Mouse (Mus musculus) intestine, postnatal 0 days (tissue): ENCODE data around the gene Miip. TPM values are rescaled to one million over a fixed set of nuclear protein-coding genes. Genes with fewer than 3 reads are reported as not detected.
A peak's percentile ranks its signal among the peaks of the same experiment; 100 is the strongest.
"Not testable (repeated sequence)": the region's sequence is repeated elsewhere in the genome, so short reads cannot be mapped to it uniquely, and the experiment has no call there.

Source experiments
- ATAC-seq: fragments of 200-750 bp; cut with Nextera tagmentation; 2 replicates; pipeline ENCODE4 v1.8.0; 2017; ENCODE audit warnings: mild to moderate bottlenecking, moderate TSS enrichment, moderate library complexity
- H3K27ac ChIP-seq: fragments of 300-500 bp; sonication (generic); 2 replicates; pipeline ENCODE4 v1.5.1; 2014; ENCODE audit warnings: mild to moderate bottlenecking, low read depth, low read length, moderate library complexity
- H3K27me3 ChIP-seq: fragments of 300-500 bp; sonication (generic); replicated peaks from 2 replicates; pipeline ENCODE4 v1.6.1; 2014; ENCODE audit warnings: low read length, mixed read lengths; ENCODE audit not compliant: control insufficient read depth, insufficient read depth
- H3K36me3 ChIP-seq: fragments of 300-500 bp; sonication (generic); 2 replicates; pipeline ENCODE4 v1.6.1; 2014; ENCODE audit warnings: mild to moderate bottlenecking, moderate library complexity; ENCODE audit not compliant: control insufficient read depth, insufficient read depth
- H3K4me1 ChIP-seq: fragments of 300-500 bp; sonication (generic); replicated peaks from 2 replicates; pipeline ENCODE4 v1.6.1; 2014; ENCODE audit warnings: antibody characterized with exemption, low read length, mixed read lengths; ENCODE audit not compliant: control insufficient read depth, insufficient read depth
- H3K4me2 ChIP-seq: fragments of 300-500 bp; sonication (generic); replicated peaks from 2 replicates; pipeline ENCODE4 v1.6.1; 2014; ENCODE audit warnings: low read depth, mild to moderate bottlenecking, moderate library complexity
- H3K4me3 ChIP-seq: fragments of 300-500 bp; sonication (generic); 2 replicates; pipeline ENCODE4 v1.5.1; 2014; ENCODE audit warnings: low read depth, low read length
- H3K9ac ChIP-seq: fragments of 300-500 bp; sonication (generic); 2 replicates; pipeline ENCODE4 v1.6.1; 2014; ENCODE audit warnings: mild to moderate bottlenecking, low read depth, low read length
- H3K9me3 ChIP-seq: fragments of 300-500 bp; sonication (generic); 2 replicates; pipeline ENCODE4 v1.6.1; 2016; ENCODE audit warnings: mixed run types; ENCODE audit not compliant: control insufficient read depth
- CTCF ChIP-seq: sonication (generic); IDR thresholded peaks from 2 replicates; pipeline ENCODE4 v1.5.1; 2016; ENCODE audit warnings: low read depth, mild to moderate bottlenecking, control low read depth, antibody characterized with exemption, moderate library complexity
- WGBS: fragments of 180-500 bp; shearing (Covaris S2); extraction: QIAGEN DNeasy Blood & Tissue Kit; methylation state at CpG from one replicate; pipeline ENCODE4 v1.1.7; 2014; 5-methylcytosine and 5-hydroxymethylcytosine counted together
- polyA plus RNA-seq: library from polyadenylated mRNA; unstranded; fragments of >200 nt; fragmentation: Nextera tagmentation; extraction: Ambion mirVana; gene quantifications from 2 replicates; pipeline ENCODE4 v1.2.1, GENCODE M21; 2015

Gene Miip
- polyA plus RNA-seq, 1 experiment from 2014 or later = 13.3 TPM

- Histone ChIP-seq H3K9ac (no peak overlapping the region), H3K9me3 (0 out of 2 replicates have a peak, but pooled peaks cover 6% of the 10 kb centered on the region), H3K27ac (no peak overlapping the region), H3K36me3 (peaks cover 10% of the 10 kb centered on the region), H3K4me1 (no peaks in the 10 kb centered on the region; the same call in 1 of the 2 replicates), H3K4me2 (no peak overlapping the region), H3K4me3 (no peak overlapping the region), H3K27me3 (no peaks in the 10 kb centered on the region)
- no peak for TF ChIP-seq CTCF
- ATAC-seq = no peak
- 97% methylated on average over 3 of the region's 3 CpGs for WGBS
Measured at GRCm38 (mm10) chr4:147842871-147843270, 25.7 kb downstream of the Miip start.

GRCm38 (mm10) chr4:147839282-147839681, 29.3 kb downstream of the Miip start:
- not testable (repeated sequence) for H3K27me3 ChIP-seq, H3K36me3 ChIP-seq, ATAC-seq, H3K9ac ChIP-seq, H3K4me2 ChIP-seq, H3K4me1 ChIP-seq, H3K4me3 ChIP-seq, H3K9me3 ChIP-seq, H3K27ac ChIP-seq
- WGBS = over 99% methylated on average over 12 of the region's 26 CpGs

- Histone ChIP-seq H3K36me3 (peaks cover 41% of the 10 kb centered on the region), H3K9ac (no peak overlapping the region), H3K4me3 (no peak overlapping the region), H3K4me1 (no peaks in the 10 kb centered on the region), H3K27ac (no peak overlapping the region), H3K9me3 (peaks cover 51% of the 10 kb centered on the region), H3K4me2 (no peak overlapping the region), H3K27me3 (no peaks in the 10 kb centered on the region)
- WGBS = 91% methylated on average over 4 of the region's 4 CpGs
- TF ChIP-seq CTCF = no peak
- no peak for ATAC-seq
Measured at GRCm38 (mm10) chr4:147824389-147824788, 44.2 kb downstream of the Miip start.

- H3K9ac ChIP-seq, H3K4me1 ChIP-seq, H3K4me2 ChIP-seq, H3K27ac ChIP-seq, ATAC-seq, H3K4me3 ChIP-seq, H3K27me3 ChIP-seq: not testable (repeated sequence)
- H3K36me3 ChIP-seq = peaks cover 14% of the 10 kb centered on the region
- peaks cover 36% of the 10 kb centered on the region for H3K9me3 ChIP-seq
- 89% methylated on average over 3 of the region's 3 CpGs for WGBS
Measured at GRCm38 (mm10) chr4:147821414-147821813, 47.2 kb downstream of the Miip start.

GRCm38 (mm10) chr4:147819659-147820058, 49.0 kb downstream of the Miip start:
- not testable (repeated sequence) for H3K4me3 ChIP-seq, H3K4me1 ChIP-seq, H3K27me3 ChIP-seq, H3K4me2 ChIP-seq, H3K36me3 ChIP-seq, H3K27ac ChIP-seq, ATAC-seq, H3K9ac ChIP-seq
- 80% methylated on average over 7 of the region's 7 CpGs for WGBS
- peaks cover 24% of the 10 kb centered on the region for H3K9me3 ChIP-seq

GRCm38 (mm10) chr4:147814592-147815167, 53.9 kb downstream of the Miip start:
- H3K4me1 ChIP-seq = no peaks in the 10 kb centered on the region
- ATAC-seq = no peak
- H3K9ac ChIP-seq = no peak overlapping the region
- H3K27ac ChIP-seq = no peak overlapping the region
- WGBS = 74% methylated on average over 2 of the region's 2 CpGs
- TF ChIP-seq CTCF = peak; percentile 61
- H3K36me3 ChIP-seq = no peaks in the 10 kb centered on the region
- no peaks in the 10 kb centered on the region for H3K9me3 ChIP-seq
- H3K4me2 ChIP-seq = no peak overlapping the region
- no peaks in the 10 kb centered on the region for H3K27me3 ChIP-seq
- H3K4me3 ChIP-seq = no peak overlapping the region

- H3K9me3 ChIP-seq = no peaks in the 10 kb centered on the region
- no peaks in the 10 kb centered on the region for H3K4me1 ChIP-seq
- H3K9ac ChIP-seq = no peak overlapping the region
- no peaks in the 10 kb centered on the region for H3K36me3 ChIP-seq
- no peak overlapping the region for H3K27ac ChIP-seq
- no peak overlapping the region for H3K4me2 ChIP-seq
- ATAC-seq = no peak
- no peak for TF ChIP-seq CTCF
- no peaks in the 10 kb centered on the region for H3K27me3 ChIP-seq
- no peak overlapping the region for H3K4me3 ChIP-seq
- 39% methylated on average over 5 of the region's 5 CpGs for WGBS
Measured at GRCm38 (mm10) chr4:147813249-147813765, 55.3 kb downstream of the Miip start.

Other genes starting within 250 kb of the Miip start
- gene Zfp979, start 226.3 kb downstream of the Miip start, polyA plus RNA-seq = 1.0 and 1.3 TPM in 2 replicates
- gene Zfp534, start 166.3 kb downstream of the Miip start, polyA plus RNA-seq = not detected in 2 replicates
- gene Zfp984, start 59.0 kb downstream of the Miip start, polyA plus RNA-seq = 16.2 and 17.9 TPM in 2 replicates
- 3.4 and 3.6 TPM in 2 replicates for gene Zfp933, start 20.4 kb downstream of the Miip start, polyA plus RNA-seq
- gene Fv1, start 163 bp upstream of the Miip start, polyA plus RNA-seq = 1.3 and 1.8 TPM in 2 replicates
- 44.2 and 46.9 TPM in 2 replicates for gene Mfn2, start 35.9 kb upstream of the Miip start, polyA plus RNA-seq
- gene Plod1, start 68.0 kb upstream of the Miip start, polyA plus RNA-seq = 28.0 and 28.8 TPM in 2 replicates
- gene 2510039O18Rik, start 72.1 kb upstream of the Miip start, polyA plus RNA-seq = 25.7 and 26.3 TPM in 2 replicates
- gene Nppb, start 117.0 kb upstream of the Miip start, polyA plus RNA-seq = not detected in 2 replicates
- 1.4 TPM in 2 replicates for gene Nppa, start 131.9 kb upstream of the Miip start, polyA plus RNA-seq
- 2.5 and 3.1 TPM in 2 replicates for gene Clcn6, start 170.0 kb upstream of the Miip start, polyA plus RNA-seq
- 11.7 and 12.6 TPM in 2 replicates for gene Mthfr, start 170.3 kb upstream of the Miip start, polyA plus RNA-seq
- 27.7 and 31.3 TPM in 2 replicates for gene Agtrap, start 219.2 kb upstream of the Miip start, polyA plus RNA-seq